Mouse (Mus musculus) spleen, adult 18-20 months (tissue): ENCODE data around the gene Dyrk3.

Experiments
- DNase-seq, 2 experiments: peaks; one replicate each; pipeline ENCODE4 v3.0.0; 2022; ENCODE audit warnings: mixed read lengths in 2 of 2

The Dyrk3 gene

GRCm38 (mm10) chr1:131083122-131083521, 55.0 kb downstream of the Dyrk3 start:
- DNase-seq: no peak

- DNase-seq: no peak
Observed at GRCm38 (mm10) chr1:131080686-131081085, 57.5 kb downstream of the Dyrk3 start.

- DNase-seq: no peak
Observed at GRCm38 (mm10) chr1:131079762-131080161, 58.4 kb downstream of the Dyrk3 start.

GRCm38 (mm10) chr1:131078761-131079330, 59.3 kb downstream of the Dyrk3 start:
- no peak for DNase-seq
